Mouse (Mus musculus): Measurements from ENCODE around the gene BC024978. TPM values are rescaled to one million over a fixed set of nuclear protein-coding genes. Genes with fewer than 3 reads are reported as not detected.

The BC024978 gene
- polyA plus RNA-seq, 1 experiment, result 13.5 TPM

- H3K4me3 ChIP-seq (replicated peaks; ENCODE audit: extremely low read depth, low read depth, low read length), result no peak overlapping the region
- 92% methylated on average over 15 of the region's 15 CpGs for WGBS
- 0 out of 2 replicates have a peak, but pooled peaks cover 3% of the 10 kb centered on the region for H3K4me1 ChIP-seq (ENCODE audit: control insufficient read depth, insufficient read depth, low read length)
- TF ChIP-seq CTCF (IDR thresholded peaks at IDR 0.05; ENCODE audit: insufficient read depth, low read length) (no peak), POLR2A (IDR thresholded peaks at IDR 0.05; ENCODE audit: borderline replicate concordance, extremely low read depth, low read depth, low read length) (no peak)
- no peak for DNase-seq
Measured at GRCm38 (mm10) chr7:27174496-27174895, 21.1 kb upstream of the BC024978 start.

- Histone ChIP-seq H3K4me3 (replicated peaks; ENCODE audit: extremely low read depth, low read depth, low read length) (no peak overlapping the region), H3K4me1 (ENCODE audit: control insufficient read depth, insufficient read depth, low read length) (0 out of 2 replicates have a peak, but pooled peaks cover 3% of the 10 kb centered on the region)
- WGBS, result 87% methylated on average over 7 of the region's 7 CpGs
- DNase-seq, result no peak
- no peak for TF ChIP-seq CTCF (IDR thresholded peaks at IDR 0.05; ENCODE audit: insufficient read depth, low read length)
- no peak for TF ChIP-seq POLR2A (IDR thresholded peaks at IDR 0.05; ENCODE audit: borderline replicate concordance, extremely low read depth, low read depth, low read length)
Measured at GRCm38 (mm10) chr7:27174896-27175295, 20.7 kb upstream of the BC024978 start.

GRCm38 (mm10) chr7:27177942-27178323, 17.6 kb upstream of the BC024978 start:
- no peak for DNase-seq
- TF ChIP-seq CTCF (IDR thresholded peaks at IDR 0.05; ENCODE audit: insufficient read depth, low read length) (no peak), POLR2A (IDR thresholded peaks at IDR 0.05; ENCODE audit: borderline replicate concordance, extremely low read depth, low read depth, low read length) (no peak)
- 15% methylated on average over 4 of the region's 4 CpGs for WGBS
- Histone ChIP-seq H3K4me1 (ENCODE audit: control insufficient read depth, insufficient read depth, low read length) (peaks cover 6% of the 10 kb centered on the region; the same call in 1 of the 2 replicates), H3K4me3 (replicated peaks; ENCODE audit: extremely low read depth, low read depth, low read length) (peak overlapping the region; percentile 76)

GRCm38 (mm10) chr7:27178324-27179216, 17.0 kb upstream of the BC024978 start, which contains the start of gene Rab4b:
Rab4b (minus strand) TSS chr7:27178896.
- Histone ChIP-seq H3K4me3 (replicated peaks; ENCODE audit: extremely low read depth, low read depth, low read length) (peak within 1 kb of the TSS; percentile 76), H3K4me1 (ENCODE audit: control insufficient read depth, insufficient read depth, low read length) (peaks cover 6% of the 10 kb centered on the region; the same call in 1 of the 2 replicates)
- under 1% methylated on average over 53 of the region's 53 CpGs for WGBS
- peak; percentile 61; the same call in 1 of the 2 replicates for TF ChIP-seq POLR2A (IDR thresholded peaks at IDR 0.05; ENCODE audit: borderline replicate concordance, extremely low read depth, low read depth, low read length)
- TF ChIP-seq CTCF (IDR thresholded peaks at IDR 0.05; ENCODE audit: insufficient read depth, low read length), result peak; percentile 60
- peak; percentile 99 for DNase-seq

- peaks cover 6% of the 10 kb centered on the region; the same call in 1 of the 2 replicates for H3K4me1 ChIP-seq (ENCODE audit: control insufficient read depth, insufficient read depth, low read length)
- DNase-seq, result no peak
- 40% methylated on average over 16 of the region's 16 CpGs for WGBS
- TF ChIP-seq POLR2A (IDR thresholded peaks at IDR 0.05; ENCODE audit: borderline replicate concordance, extremely low read depth, low read depth, low read length) (no peak), CTCF (IDR thresholded peaks at IDR 0.05; ENCODE audit: insufficient read depth, low read length) (no peak)
- peak overlapping the region; percentile 43 for H3K4me3 ChIP-seq (replicated peaks; ENCODE audit: extremely low read depth, low read depth, low read length)
Measured at GRCm38 (mm10) chr7:27179217-27179918, 16.2 kb upstream of the BC024978 start.

- 32% methylated on average over 5 of the region's 5 CpGs for WGBS
- H3K4me3 ChIP-seq (replicated peaks; ENCODE audit: extremely low read depth, low read depth, low read length), result no peak overlapping the region
- DNase-seq, result no peak
- peaks cover 6% of the 10 kb centered on the region; the same call in 1 of the 2 replicates for H3K4me1 ChIP-seq (ENCODE audit: control insufficient read depth, insufficient read depth, low read length)
- no peak for TF ChIP-seq POLR2A (IDR thresholded peaks at IDR 0.05; ENCODE audit: borderline replicate concordance, extremely low read depth, low read depth, low read length)
Measured at GRCm38 (mm10) chr7:27180036-27180435, 15.5 kb upstream of the BC024978 start.

- TF ChIP-seq CTCF (IDR thresholded peaks at IDR 0.05; ENCODE audit: insufficient read depth, low read length) (no peak), POLR2A (IDR thresholded peaks at IDR 0.05; ENCODE audit: borderline replicate concordance, extremely low read depth, low read depth, low read length) (no peak)
- H3K4me3 ChIP-seq (replicated peaks; ENCODE audit: extremely low read depth, low read depth, low read length), result no peak within 1 kb of the TSS
- peak; percentile 25 for DNase-seq
- peaks cover 6% of the 10 kb centered on the region; the same call in 1 of the 2 replicates for H3K4me1 ChIP-seq (ENCODE audit: control insufficient read depth, insufficient read depth, low read length)
- WGBS, result 57% methylated on average over 14 of the region's 14 CpGs
Measured at GRCm38 (mm10) chr7:27180837-27181695, 14.5 kb upstream of the BC024978 start, which contains the start of the genes Gm21983 and Mia. Gm21983 (minus strand) TSS chr7:27181086. Mia (minus strand) TSS chr7:27181157.

GRCm38 (mm10) chr7:27182498-27182897, 13.1 kb upstream of the BC024978 start:
- 55% methylated on average over 1 of the region's 1 CpGs for WGBS
- Histone ChIP-seq H3K4me1 (ENCODE audit: control insufficient read depth, insufficient read depth, low read length) (peaks cover 6% of the 10 kb centered on the region; the same call in 1 of the 2 replicates), H3K4me3 (replicated peaks; ENCODE audit: extremely low read depth, low read depth, low read length) (no peak overlapping the region)
- no peak for DNase-seq
- TF ChIP-seq CTCF (IDR thresholded peaks at IDR 0.05; ENCODE audit: insufficient read depth, low read length), result no peak
- TF ChIP-seq POLR2A (IDR thresholded peaks at IDR 0.05; ENCODE audit: borderline replicate concordance, extremely low read depth, low read depth, low read length), result no peak
